Mouse (Mus musculus) gastrocnemius, postnatal 10 days (tissue): ENCODE measurements around the gene Fli1. TPM values are rescaled to one million over a fixed set of nuclear protein-coding genes. Genes with fewer than 3 reads are reported as not detected.

Source experiments
- DNase-seq: peaks from one replicate; pipeline ENCODE4 v3.0.0; 2021; ENCODE audit warnings: mixed read lengths
- total RNA-seq, 2 experiments: library from RNA; stranded (reverse); gene quantifications; 2 replicates each; pipeline ENCODE4 v1.2.3; 2021

Gene Fli1
- total RNA-seq, 2 experiments from 2014 or later = 17.2 to 19.9 TPM

- DNase-seq = no peak
These were observed 16.9 kb downstream of the Fli1 start for GRCm38 (mm10) chr9:32525787-32526186.

GRCm38 (mm10) chr9:32522536-32523245 is 20.0 kb downstream of the Fli1 start:
- no peak for DNase-seq

- DNase-seq = no peak
These were observed 21.3 kb downstream of the Fli1 start for GRCm38 (mm10) chr9:32521331-32521730.

- no peak for DNase-seq
These were observed 21.8 kb downstream of the Fli1 start for GRCm38 (mm10) chr9:32520821-32521220.

- no peak for DNase-seq
These were observed 23.3 kb downstream of the Fli1 start for GRCm38 (mm10) chr9:32519101-32520051.

GRCm38 (mm10) chr9:32518351-32519075 is 24.1 kb downstream of the Fli1 start:
- DNase-seq = no peak

- no peak for DNase-seq
These were observed 26.0 kb downstream of the Fli1 start for GRCm38 (mm10) chr9:32516691-32517090.

GRCm38 (mm10) chr9:32515894-32516686 is 26.6 kb downstream of the Fli1 start:
- no peak for DNase-seq

- DNase-seq = no peak
These were observed 28.1 kb downstream of the Fli1 start for GRCm38 (mm10) chr9:32514406-32515058.

- DNase-seq = no peak
These were observed 29.2 kb downstream of the Fli1 start for GRCm38 (mm10) chr9:32513471-32513870.

- DNase-seq = no peak
These were observed 32.0 kb downstream of the Fli1 start for GRCm38 (mm10) chr9:32510454-32511263.

- no peak for DNase-seq
These were observed 32.9 kb downstream of the Fli1 start for GRCm38 (mm10) chr9:32509706-32510156.

- no peak for DNase-seq
These were observed 34.0 kb downstream of the Fli1 start for GRCm38 (mm10) chr9:32508648-32509047.

GRCm38 (mm10) chr9:32508118-32508517 is 34.5 kb downstream of the Fli1 start:
- DNase-seq = no peak

GRCm38 (mm10) chr9:32506866-32507861 is 35.5 kb downstream of the Fli1 start:
- no peak for DNase-seq

- DNase-seq = no peak
These were observed 36.5 kb downstream of the Fli1 start for GRCm38 (mm10) chr9:32506161-32506560.

GRCm38 (mm10) chr9:32505460-32506075 is 37.1 kb downstream of the Fli1 start:
- no peak for DNase-seq

GRCm38 (mm10) chr9:32503995-32504451 is 38.6 kb downstream of the Fli1 start:
- DNase-seq = no peak
